9 mouse cellular contexts compared by ENCODE assay signal in genomic region chr19:56133565-56133964, GRCm38 (mm10).
A peak's percentile ranks its signal among the peaks of the same experiment; 100 is the strongest.
DNase-seq lines count a peak whose midpoint lies in the region; ATAC-seq and TF ChIP-seq lines count a peak whose summit lies in the region.
"Had no signal": no experiment of that assay in that cellular context is flagged by ENCODE, and none has a peak within 500 bp of the region (broad histone marks: within the 10 kb centered on the region; RNA-seq: fewer than 3 reads in every experiment).

No protein-coding gene starts in this region.

- H3K9me3 ChIP-seq in hindbrain, embryonic 15.5 days, result no peaks in the 10 kb centered on the region
- H3K9me3 ChIP-seq in hindbrain, embryonic 16.5 days (ENCODE audit: control insufficient read depth, low read length), result no peaks in the 10 kb centered on the region
- no peaks in the 10 kb centered on the region for H3K9me3 ChIP-seq in forebrain, embryonic 14.5 days (replicated peaks; ENCODE audit: control insufficient read depth, low read length)
- H3K9me3 ChIP-seq in midbrain, embryonic 12.5 days, result no peaks in the 10 kb centered on the region
- no peaks in the 10 kb centered on the region for H3K9me3 ChIP-seq in intestine, embryonic 16.5 days (ENCODE audit: control insufficient read depth, low read length)

- TF ChIP-seq CTCF in lung, adult 2 months (IDR thresholded peaks at IDR 0.05; ENCODE audit: insufficient read depth, low read length), result no peak

- H3K36me3 ChIP-seq in hindbrain, embryonic 15.5 days, result no peaks in the 10 kb centered on the region
- H3K36me3 ChIP-seq in hindbrain, embryonic 16.5 days (ENCODE audit: control insufficient read depth, insufficient read depth, low read length), result no peaks in the 10 kb centered on the region
- no peaks in the 10 kb centered on the region for H3K36me3 ChIP-seq in forebrain, embryonic 14.5 days (ENCODE audit: control insufficient read depth, insufficient read depth, low read length)
- H3K36me3 ChIP-seq in midbrain, embryonic 12.5 days, result no peaks in the 10 kb centered on the region
- H3K36me3 ChIP-seq in intestine, embryonic 16.5 days (ENCODE audit: control insufficient read depth, insufficient read depth, low read length), result no peaks in the 10 kb centered on the region

- H3K9ac ChIP-seq in hindbrain, embryonic 15.5 days, result no peak overlapping the region
- H3K9ac ChIP-seq in hindbrain, embryonic 16.5 days (ENCODE audit: low read depth, low read length), result no peak overlapping the region
- H3K9ac ChIP-seq in forebrain, embryonic 14.5 days (ENCODE audit: low read length), result no peak overlapping the region
- no peak overlapping the region for H3K9ac ChIP-seq in midbrain, embryonic 12.5 days (replicated peaks)
- H3K9ac ChIP-seq in intestine, embryonic 16.5 days (ENCODE audit: low read depth, low read length), result no peak overlapping the region

- TF ChIP-seq POLR2A in lung, adult 2 months (IDR thresholded peaks at IDR 0.05; ENCODE audit: borderline replicate concordance, extremely low read depth, low read depth, low read length), result no peak

- H3K27me3 ChIP-seq in hindbrain, embryonic 15.5 days, result peaks cover 21% of the 10 kb centered on the region
- H3K27me3 ChIP-seq in hindbrain, embryonic 16.5 days (replicated peaks; ENCODE audit: control insufficient read depth, insufficient read depth, low read length), result peaks cover 7% of the 10 kb centered on the region
- H3K27me3 ChIP-seq in forebrain, embryonic 14.5 days (replicated peaks; ENCODE audit: control insufficient read depth, insufficient read depth, low read length), result peaks cover 13% of the 10 kb centered on the region
- H3K27me3 ChIP-seq in midbrain, embryonic 12.5 days, result peaks cover 12% of the 10 kb centered on the region
- no peaks in the 10 kb centered on the region for H3K27me3 ChIP-seq in intestine, embryonic 16.5 days (replicated peaks; ENCODE audit: control insufficient read depth, insufficient read depth, low read length)

- peak overlapping the region; percentile 41; the same call in 1 of the 2 replicates for H3K4me2 ChIP-seq in hindbrain, embryonic 15.5 days
- no peak overlapping the region for H3K4me2 ChIP-seq in hindbrain, embryonic 16.5 days (ENCODE audit: low read length)
- H3K4me2 ChIP-seq in forebrain, embryonic 14.5 days (ENCODE audit: low read length), result peak overlapping the region; percentile 17
- H3K4me2 ChIP-seq in midbrain, embryonic 12.5 days (replicated peaks), result peak overlapping the region; percentile 27
- H3K4me2 ChIP-seq in intestine, embryonic 16.5 days (ENCODE audit: low read depth, low read length), result no peak overlapping the region

- 7% methylated on average over 5 of the region's 5 CpGs for WGBS in hindbrain, embryonic 15.5 days
- 9% methylated on average over 5 of the region's 5 CpGs for WGBS in hindbrain, embryonic 16.5 days
- WGBS in forebrain, embryonic 14.5 days, result 2% methylated on average over 5 of the region's 5 CpGs
- 3% methylated on average over 5 of the region's 5 CpGs for WGBS in midbrain, embryonic 12.5 days
- 23% methylated on average over 5 of the region's 5 CpGs for WGBS in intestine, embryonic 16.5 days
- 45% methylated on average over 5 of the region's 5 CpGs for WGBS in lung, adult 2 months

- ATAC-seq in hindbrain, embryonic 15.5 days (ENCODE audit: low FRiP score, low read depth), result no peak
- no peak for ATAC-seq in hindbrain, embryonic 16.5 days
- ATAC-seq in forebrain, embryonic 14.5 days, result peak; percentile 53
- ATAC-seq in midbrain, embryonic 12.5 days (ENCODE audit: low FRiP score, low read depth), result no peak
- no peak for ATAC-seq in intestine, embryonic 16.5 days
- ATAC-seq: CD4-positive, CD25-positive, alpha-beta regulatory T cell, adult 4 months had no signal

- peaks cover 15% of the 10 kb centered on the region for H3K4me1 ChIP-seq in hindbrain, embryonic 15.5 days (replicated peaks)
- peaks cover 15% of the 10 kb centered on the region for H3K4me1 ChIP-seq in hindbrain, embryonic 16.5 days (ENCODE audit: control insufficient read depth, insufficient read depth, low read depth, low read length)
- peaks cover 20% of the 10 kb centered on the region for H3K4me1 ChIP-seq in forebrain, embryonic 14.5 days (ENCODE audit: control insufficient read depth, insufficient read depth, low read length)
- H3K4me1 ChIP-seq in midbrain, embryonic 12.5 days, result peaks cover 29% of the 10 kb centered on the region
- peaks cover 2% of the 10 kb centered on the region; the same call in 1 of the 2 replicates for H3K4me1 ChIP-seq in intestine, embryonic 16.5 days (ENCODE audit: control insufficient read depth, insufficient read depth, low read length)
- no peaks in the 10 kb centered on the region for H3K4me1 ChIP-seq in lung, adult 2 months (ENCODE audit: control insufficient read depth, insufficient read depth, low read length)

- peak; percentile 37 for DNase-seq in embryo, embryonic 10 days (ENCODE audit: low spot score)
- peak; percentile 52 for DNase-seq in forebrain, embryonic 14.5 days (ENCODE audit: low spot score)
- no peak for DNase-seq in left cerebral cortex, postnatal 14 days (ENCODE audit: low spot score in 2 of 2)
- no peak for DNase-seq in lung, adult 2 months

- H3K27ac ChIP-seq in hindbrain, embryonic 15.5 days (replicated peaks), result no peak overlapping the region
- H3K27ac ChIP-seq in hindbrain, embryonic 16.5 days (ENCODE audit: low read depth, low read length), result no peak overlapping the region
- H3K27ac ChIP-seq in forebrain, embryonic 14.5 days (ENCODE audit: low read depth, low read length), result no peak overlapping the region
- H3K27ac ChIP-seq in midbrain, embryonic 12.5 days (replicated peaks), result peak overlapping the region; percentile 43; the same call in 1 of the 2 replicates
- H3K27ac ChIP-seq in intestine, embryonic 16.5 days (ENCODE audit: low read length), result no peak overlapping the region

- no peak overlapping the region for H3K4me3 ChIP-seq in hindbrain, embryonic 15.5 days
- no peak overlapping the region for H3K4me3 ChIP-seq in hindbrain, embryonic 16.5 days (ENCODE audit: low read length)
- no peak overlapping the region for H3K4me3 ChIP-seq in forebrain, embryonic 14.5 days (ENCODE audit: low read depth, low read length)
- no peak overlapping the region for H3K4me3 ChIP-seq in midbrain, embryonic 12.5 days
- no peak overlapping the region for H3K4me3 ChIP-seq in intestine, embryonic 16.5 days (ENCODE audit: low read length)
- no peak overlapping the region for H3K4me3 ChIP-seq in lung, adult 2 months (replicated peaks; ENCODE audit: extremely low read depth, low read depth, low read length)

- intact Hi-C loops in left cerebral cortex, postnatal 14 days (cut with DNase I), result loop anchor here (5.0 to 10.0 kb wide), 4 partner anchors 236 to 796 kb away; no protein-coding TSS in a partner anchor

Comparison
In these comparisons a context has a peak if more than half of its experiments do, and no peak if none do; other contexts are left out.
1. H3K4me2 ChIP-seq: peak in hindbrain, embryonic 15.5 days (single experiment), forebrain, embryonic 14.5 days (single experiment) and midbrain, embryonic 12.5 days (single experiment); none in hindbrain, embryonic 16.5 days (single experiment) and intestine, embryonic 16.5 days (single experiment).
2. DNase-seq: peak in embryo, embryonic 10 days (single experiment) and forebrain, embryonic 14.5 days (single experiment); none in left cerebral cortex, postnatal 14 days (0 of 2) and lung, adult 2 months (single experiment).